11 mouse cellular contexts compared by ENCODE assay signal in genomic region chr9:61135263-61135882, GRCm38 (mm10).
A peak's percentile ranks its signal among the peaks of the same experiment; 100 is the strongest.
DNase-seq lines count a peak whose midpoint lies in the region; ATAC-seq and TF ChIP-seq lines count a peak whose summit lies in the region.
"Had no signal": no experiment of that assay in that cellular context is flagged by ENCODE, and none has a peak within 500 bp of the region (broad histone marks: within the 10 kb centered on the region; RNA-seq: fewer than 3 reads in every experiment).

No protein-coding gene starts in this region.

- TF ChIP-seq CTCF in left cerebral cortex, adult 2 months (IDR thresholded peaks at IDR 0.05), result no peak

- H3K36me3 ChIP-seq in embryonic facial prominence, embryonic 10.5 days (replicated peaks), result no peaks in the 10 kb centered on the region
- no peaks in the 10 kb centered on the region for H3K36me3 ChIP-seq in hindbrain, embryonic 15.5 days

- H3K4me2 ChIP-seq in hindbrain, embryonic 15.5 days, result no peak overlapping the region

- DNase-seq in left cerebral cortex, postnatal 4 days, result peak; percentile 31
- no peak for DNase-seq in left cerebral cortex, adult 2 months (ENCODE audit: extremely low spot score in 1 of 2, low spot score in 2 of 2)
- DNase-seq in embryonic facial prominence, embryonic 10.5 days (ENCODE audit: low spot score), result peak; percentile 73
- peak; percentile 41 for DNase-seq in neural tube, embryonic 10.5 days (ENCODE audit: extremely low spot score, low spot score)
- no peak for DNase-seq in gastrocnemius, postnatal 14 days
- DNase-seq in kidney, adult 8-10 months, result no peak
- DNase-seq: cerebellum, adult 9-10 months; thymus, adult 18-20 months had no signal

- H3K9me3 ChIP-seq in embryonic facial prominence, embryonic 10.5 days, result no peaks in the 10 kb centered on the region
- no peaks in the 10 kb centered on the region for H3K9me3 ChIP-seq in hindbrain, embryonic 15.5 days

- H3K4me3 ChIP-seq in left cerebral cortex, adult 2 months, result no peak overlapping the region
- H3K4me3 ChIP-seq in embryonic facial prominence, embryonic 10.5 days, result no peak overlapping the region
- H3K4me3 ChIP-seq in hindbrain, embryonic 15.5 days, result no peak overlapping the region

- ATAC-seq in hindbrain, embryonic 15.5 days (ENCODE audit: low FRiP score, low read depth), result 0 out of 2 replicates have a peak, but pooled peaks have one; percentile 45
- no peak for ATAC-seq in monocyte, adult 5-6 weeks (replicated peaks; ENCODE audit: insufficient number of reproducible peaks, low FRiP score, low TSS enrichment, poor library complexity, severe bottlenecking)

- peaks cover 50% of the 10 kb centered on the region for H3K27me3 ChIP-seq in embryonic facial prominence, embryonic 10.5 days (replicated peaks; ENCODE audit: low read depth, poor library complexity, severe bottlenecking)
- H3K27me3 ChIP-seq in hindbrain, embryonic 15.5 days, result no peaks in the 10 kb centered on the region

- H3K27ac ChIP-seq in left cerebral cortex, adult 2 months, result no peak overlapping the region
- H3K27ac ChIP-seq in embryonic facial prominence, embryonic 10.5 days (replicated peaks), result peak overlapping the region; percentile 48
- H3K27ac ChIP-seq in hindbrain, embryonic 15.5 days (replicated peaks), result no peak overlapping the region
- H3K27ac ChIP-seq: macrophage had no signal

- WGBS in embryonic facial prominence, embryonic 10.5 days, result 46% methylated on average over 10 of the region's 10 CpGs
- WGBS in hindbrain, embryonic 15.5 days, result 37% methylated on average over 10 of the region's 10 CpGs

- peaks cover 40% of the 10 kb centered on the region for H3K4me1 ChIP-seq in embryonic facial prominence, embryonic 10.5 days
- H3K4me1 ChIP-seq in hindbrain, embryonic 15.5 days (replicated peaks), result peaks cover 10% of the 10 kb centered on the region

- intact Hi-C loops in left cerebral cortex, postnatal 4 days (cut with DNase I), result no loop called here
- intact Hi-C loops in left cerebral cortex, adult 2 months (cut with DNase I), result no loop called here
- intact Hi-C loops in gastrocnemius, postnatal 14 days (cut with DNase I; ENCODE audit: low total_unique reads), result no loop called here

- H3K9ac ChIP-seq in hindbrain, embryonic 15.5 days, result no peak overlapping the region

Comparison
In these comparisons a context has a peak if more than half of its experiments do, and no peak if none do; other contexts are left out.
1. DNase-seq: peak in left cerebral cortex, postnatal 4 days (single experiment), embryonic facial prominence, embryonic 10.5 days (single experiment) and neural tube, embryonic 10.5 days (single experiment); none in left cerebral cortex, adult 2 months (0 of 2), gastrocnemius, postnatal 14 days (single experiment) and kidney, adult 8-10 months (0 of 2).